Mouse (Mus musculus) C2C12 (cell line): Measurements from ENCODE around the gene Prkcg.

ENCODE experiments used
- CEBPB ChIP-seq: IDR thresholded peaks from one replicate; pipeline ENCODE4 v1.6.1; 2011; ENCODE audit warnings: low read depth, mild to moderate bottlenecking, control low read depth, moderate library complexity
- CTCF ChIP-seq: IDR thresholded peaks from one replicate; pipeline ENCODE4 v1.5.1; 2011; ENCODE audit not compliant: control insufficient read depth, insufficient read depth, insufficient read length
- FOSL1 ChIP-seq: IDR thresholded peaks from one replicate; pipeline ENCODE4 v1.8.0; 2011; ENCODE audit warnings: mild to moderate bottlenecking, low read length; ENCODE audit not compliant: poor library complexity, insufficient read depth, severe bottlenecking
- MAX ChIP-seq: IDR thresholded peaks from one replicate; pipeline ENCODE4 v1.6.1; 2011; ENCODE audit warnings: mild to moderate bottlenecking, control low read depth
- MYOD1 ChIP-seq: IDR thresholded peaks from one replicate; pipeline ENCODE4 v1.6.1; 2011; ENCODE audit warnings: low read depth; ENCODE audit not compliant: control insufficient read depth, insufficient read length
- MYOG ChIP-seq: IDR thresholded peaks from one replicate; pipeline ENCODE4 v1.6.1; 2011; ENCODE audit not compliant: control insufficient read depth, insufficient read length; ENCODE audit errors: extremely low read depth
- USF1 ChIP-seq: IDR thresholded peaks from one replicate; pipeline ENCODE4 v1.6.1; 2011; ENCODE audit warnings: low read depth, mild to moderate bottlenecking, control low read depth, moderate library complexity

- TF ChIP-seq CTCF (no peak), USF1 (no peak), CEBPB (no peak), MAX (no peak), MYOD1 (no peak), MYOG (no peak), FOSL1 (no peak)
Observed at GRCm38 (mm10) chr7:3372376-3372775, 83.4 kb downstream of the Prkcg start.
